Mouse (Mus musculus) hindbrain, embryonic 14.5 days (tissue): ENCODE data around the gene Atp5j. TPM values are rescaled to one million over a fixed set of nuclear protein-coding genes. Genes with fewer than 3 reads are reported as not detected.

Source experiments
- ATAC-seq: fragments of 200-750 bp; cut with Nextera tagmentation; 2 replicates; pipeline ENCODE4 v1.8.0; 2017; ENCODE audit warnings: moderate number of reproducible peaks, mild to moderate bottlenecking, moderate TSS enrichment, moderate library complexity; ENCODE audit not compliant: low FRiP score
- DNase-seq: peaks from one replicate; pipeline ENCODE4 v3.0.0-alpha.2; 2015; ENCODE audit warnings: low spot score
- H3K27ac ChIP-seq: fragments of 300-500 bp; sonication (generic); 2 replicates; pipeline ENCODE4 v1.5.1; 2014; ENCODE audit warnings: mild to moderate bottlenecking, moderate library complexity
- H3K27me3 ChIP-seq: fragments of 300-500 bp; sonication (generic); 2 replicates; pipeline ENCODE4 v1.6.1; 2014; ENCODE audit warnings: mild to moderate bottlenecking, low read length, mixed read lengths; ENCODE audit not compliant: control insufficient read depth, insufficient read depth
- H3K36me3 ChIP-seq: fragments of 300-500 bp; sonication (generic); replicated peaks from 2 replicates; pipeline ENCODE4 v1.6.1; 2014; ENCODE audit not compliant: control insufficient read depth, insufficient read depth
- H3K4me1 ChIP-seq: fragments of 300-500 bp; sonication (generic); replicated peaks from 2 replicates; pipeline ENCODE4 v1.6.1; 2014; ENCODE audit warnings: antibody characterized with exemption, low read length, mixed read lengths; ENCODE audit not compliant: control insufficient read depth, insufficient read depth
- H3K4me2 ChIP-seq: fragments of 300-500 bp; sonication (generic); replicated peaks from 2 replicates; pipeline ENCODE4 v1.6.1; 2014; ENCODE audit warnings: mild to moderate bottlenecking, moderate library complexity
- H3K4me3 ChIP-seq: fragments of 300-500 bp; sonication (generic); replicated peaks from 2 replicates; pipeline ENCODE4 v1.5.1; 2014; ENCODE audit warnings: mild to moderate bottlenecking, low read length
- H3K9ac ChIP-seq: fragments of 300-500 bp; sonication (generic); 2 replicates; pipeline ENCODE4 v1.6.1; 2014
- H3K9me3 ChIP-seq: fragments of 300-500 bp; sonication (generic); 2 replicates; pipeline ENCODE4 v1.6.1; 2016; ENCODE audit warnings: low read length; ENCODE audit not compliant: control insufficient read depth
- WGBS: fragments of 180-500 bp; shearing (Covaris S2); extraction: QIAGEN DNeasy Blood & Tissue Kit; methylation state at CpG from one replicate; pipeline ENCODE4 v1.1.7; 2014; 5-methylcytosine and 5-hydroxymethylcytosine counted together
- polyA plus RNA-seq: library from polyadenylated mRNA; unstranded; fragments of >200 nt; fragmentation: Nextera tagmentation; extraction: Ambion mirVana; gene quantifications from 2 replicates; pipeline ENCODE4 v1.2.1, GENCODE M21; 2014

Gene Atp5j
- polyA plus RNA-seq, 1 experiment from 2014 or later = 881 TPM

DNA sequence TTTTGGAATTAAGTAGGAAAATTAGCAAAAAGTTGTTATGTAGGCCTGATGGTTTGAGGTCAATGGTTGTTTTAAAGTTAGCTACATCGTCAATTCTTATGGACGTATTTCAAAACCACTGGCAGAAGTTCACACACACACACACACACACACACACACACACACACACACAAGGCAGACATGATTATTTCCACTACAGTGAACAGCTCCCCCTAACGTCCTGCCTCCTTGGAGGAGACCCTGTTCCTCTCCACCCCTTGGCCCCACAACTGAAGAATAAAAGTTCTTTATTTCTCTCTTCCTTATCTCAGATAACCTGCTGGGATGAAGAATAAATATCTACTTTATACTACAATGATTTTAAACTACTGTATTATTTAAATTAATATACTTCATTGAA is 40.1 kb downstream of the Atp5j start:
- Histone ChIP-seq H3K4me1 (no peaks in the 10 kb centered on the region), H3K36me3 (no peaks in the 10 kb centered on the region), H3K4me2 (no peak overlapping the region), H3K4me3 (no peak overlapping the region), H3K9me3 (no peaks in the 10 kb centered on the region), H3K27ac (no peak overlapping the region), H3K9ac (no peak overlapping the region), H3K27me3 (no peaks in the 10 kb centered on the region)
- DNase-seq (no peak), ATAC-seq (no peak)
- 62% methylated on average over 3 of the region's 3 CpGs for WGBS

DNA sequence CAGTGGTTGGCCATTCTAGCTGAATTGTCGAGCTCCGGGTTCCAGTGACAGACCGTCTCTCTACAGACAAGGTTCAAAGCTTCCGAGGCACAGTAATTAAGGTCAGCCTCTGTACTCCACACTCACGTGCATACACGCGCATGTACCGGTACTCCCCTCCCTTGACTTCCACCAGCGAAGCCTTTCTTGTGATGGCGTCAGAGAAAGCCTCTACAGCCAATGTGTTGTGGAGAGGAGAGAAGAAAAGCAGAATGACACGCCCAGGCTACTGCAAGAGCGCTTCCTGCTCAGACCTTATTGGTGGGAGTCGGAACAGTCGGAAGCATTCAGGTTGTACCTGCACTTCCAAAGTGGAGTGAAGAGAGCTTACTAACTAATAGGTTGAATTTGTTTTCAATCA is 42.0 kb downstream of the Atp5j start:
- no peak overlapping the region for H3K9ac ChIP-seq
- no peak overlapping the region for H3K27ac ChIP-seq
- DNase-seq (no peak), ATAC-seq (no peak)
- WGBS = 91% methylated on average over 14 of the region's 14 CpGs
- no peaks in the 10 kb centered on the region for H3K4me1 ChIP-seq
- no peaks in the 10 kb centered on the region for H3K36me3 ChIP-seq
- H3K4me2 ChIP-seq = no peak overlapping the region
- no peaks in the 10 kb centered on the region for H3K27me3 ChIP-seq
- H3K9me3 ChIP-seq = no peaks in the 10 kb centered on the region
- H3K4me3 ChIP-seq = no peak overlapping the region

DNA sequence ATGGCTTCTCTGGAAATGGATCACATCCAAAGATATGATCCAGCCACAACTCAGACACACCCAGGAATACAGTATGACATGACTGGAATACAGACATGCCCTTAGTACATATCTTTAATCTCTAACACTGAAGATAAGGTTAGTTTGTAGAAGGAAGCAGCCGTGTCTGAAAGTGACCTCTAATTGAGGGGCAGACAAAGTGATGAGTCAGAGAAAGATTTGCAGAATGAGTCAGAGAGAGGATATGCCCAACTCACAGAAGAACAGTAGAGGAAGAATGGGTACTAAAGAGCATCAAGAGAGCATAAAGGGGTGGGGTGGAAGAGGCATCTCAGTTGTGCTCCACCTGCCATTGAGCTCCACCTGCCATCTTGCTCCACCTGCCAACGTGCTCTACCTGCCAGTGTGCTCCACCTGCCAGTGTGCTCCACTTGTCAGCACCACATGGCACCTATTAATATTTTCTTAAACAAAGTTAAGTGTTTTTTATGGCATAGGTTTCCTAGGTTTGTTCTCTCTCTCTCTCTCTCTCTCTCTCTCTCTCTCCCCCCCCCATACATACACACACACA is 44.7 kb downstream of the Atp5j start:
- no peaks in the 10 kb centered on the region for H3K27me3 ChIP-seq
- H3K9me3 ChIP-seq = no peaks in the 10 kb centered on the region
- H3K4me3 ChIP-seq = no peak overlapping the region
- no peak overlapping the region for H3K4me2 ChIP-seq
- no peak for DNase-seq
- no peaks in the 10 kb centered on the region for H3K36me3 ChIP-seq
- no peaks in the 10 kb centered on the region for H3K4me1 ChIP-seq
- no peak for ATAC-seq
- no peak overlapping the region for H3K27ac ChIP-seq
- WGBS = 92% methylated on average over 2 of the region's 2 CpGs
- H3K9ac ChIP-seq = no peak overlapping the region

DNA sequence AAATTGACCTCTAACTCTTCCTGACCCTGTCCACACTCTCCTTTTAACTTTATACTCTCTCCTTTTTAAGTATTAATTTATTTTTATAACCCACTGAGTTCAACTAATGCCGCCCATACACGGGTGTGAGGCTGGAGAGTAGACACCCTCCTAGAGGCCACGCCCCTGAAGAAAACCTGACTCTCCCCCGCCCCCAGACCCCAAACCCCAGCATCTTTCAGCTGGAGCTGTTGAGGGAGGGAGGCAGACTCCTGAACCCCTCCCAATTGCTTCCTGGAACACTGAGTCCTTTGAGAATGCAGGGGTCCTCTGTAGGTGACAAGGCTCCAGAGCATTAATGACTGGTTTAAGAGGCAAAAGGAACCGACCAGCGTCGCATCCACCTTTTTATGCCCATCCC is 50.5 kb downstream of the Atp5j start:
- Histone ChIP-seq H3K27ac (no peak overlapping the region), H3K4me3 (no peak overlapping the region), H3K4me1 (no peaks in the 10 kb centered on the region), H3K9ac (no peak overlapping the region), H3K4me2 (no peak overlapping the region), H3K9me3 (no peaks in the 10 kb centered on the region), H3K36me3 (no peaks in the 10 kb centered on the region), H3K27me3 (no peaks in the 10 kb centered on the region)
- DNase-seq = no peak
- ATAC-seq = no peak
- 33% methylated on average over 7 of the region's 7 CpGs for WGBS

DNA sequence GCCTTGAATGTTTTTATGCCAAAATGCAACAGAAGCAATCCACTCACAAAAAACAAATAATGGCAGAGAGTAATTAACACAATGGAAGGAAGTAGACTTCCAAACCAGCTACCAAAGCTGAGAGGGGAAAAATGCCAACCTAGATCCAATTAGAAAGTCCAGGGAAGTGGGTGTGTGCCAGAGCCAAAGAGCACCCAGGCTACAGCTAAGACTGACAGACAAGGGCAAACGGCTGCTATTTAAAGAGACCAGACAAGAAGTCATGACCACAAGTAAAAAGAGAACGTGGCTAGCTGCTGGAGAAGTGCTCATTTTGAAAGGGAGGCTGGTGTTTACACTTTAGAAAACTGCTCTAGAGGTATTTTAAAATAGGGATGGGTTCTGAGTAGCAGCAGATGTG is 52.1 kb downstream of the Atp5j start:
- ATAC-seq (no peak), DNase-seq (no peak)
- H3K9me3 ChIP-seq = no peaks in the 10 kb centered on the region
- H3K4me1 ChIP-seq = no peaks in the 10 kb centered on the region
- no peak overlapping the region for H3K4me2 ChIP-seq
- WGBS = 67% methylated on average over 2 of the region's 2 CpGs
- no peak overlapping the region for H3K27ac ChIP-seq
- no peak overlapping the region for H3K9ac ChIP-seq
- H3K36me3 ChIP-seq = no peaks in the 10 kb centered on the region
- no peaks in the 10 kb centered on the region for H3K27me3 ChIP-seq
- H3K4me3 ChIP-seq = no peak overlapping the region

DNA sequence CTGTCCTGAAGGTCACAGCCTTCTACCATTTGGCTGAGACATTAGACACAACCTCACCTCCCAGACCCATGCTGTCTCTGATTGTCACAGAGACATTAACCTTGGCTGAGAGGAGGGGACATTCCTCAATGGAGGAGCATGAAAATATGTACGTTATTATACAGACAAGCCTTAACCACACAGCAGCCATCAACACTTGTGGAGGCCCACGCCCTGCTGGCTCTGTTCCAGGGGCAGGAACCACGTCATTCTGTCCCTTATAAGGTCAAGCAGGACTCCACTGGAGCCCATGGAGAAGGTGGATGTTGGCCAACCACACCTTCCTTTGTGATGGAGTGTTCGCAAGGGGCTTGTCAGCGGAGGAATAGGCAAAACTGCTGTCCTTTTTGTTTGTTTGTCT is 55.7 kb downstream of the Atp5j start:
- DNase-seq (no peak), ATAC-seq (no peak)
- H3K27ac ChIP-seq = no peak overlapping the region
- no peaks in the 10 kb centered on the region for H3K4me1 ChIP-seq
- WGBS = 89% methylated on average over 5 of the region's 5 CpGs
- H3K9me3 ChIP-seq = no peaks in the 10 kb centered on the region
- no peak overlapping the region for H3K4me3 ChIP-seq
- no peak overlapping the region for H3K4me2 ChIP-seq
- no peaks in the 10 kb centered on the region for H3K27me3 ChIP-seq
- no peak overlapping the region for H3K9ac ChIP-seq
- no peaks in the 10 kb centered on the region for H3K36me3 ChIP-seq

DNA sequence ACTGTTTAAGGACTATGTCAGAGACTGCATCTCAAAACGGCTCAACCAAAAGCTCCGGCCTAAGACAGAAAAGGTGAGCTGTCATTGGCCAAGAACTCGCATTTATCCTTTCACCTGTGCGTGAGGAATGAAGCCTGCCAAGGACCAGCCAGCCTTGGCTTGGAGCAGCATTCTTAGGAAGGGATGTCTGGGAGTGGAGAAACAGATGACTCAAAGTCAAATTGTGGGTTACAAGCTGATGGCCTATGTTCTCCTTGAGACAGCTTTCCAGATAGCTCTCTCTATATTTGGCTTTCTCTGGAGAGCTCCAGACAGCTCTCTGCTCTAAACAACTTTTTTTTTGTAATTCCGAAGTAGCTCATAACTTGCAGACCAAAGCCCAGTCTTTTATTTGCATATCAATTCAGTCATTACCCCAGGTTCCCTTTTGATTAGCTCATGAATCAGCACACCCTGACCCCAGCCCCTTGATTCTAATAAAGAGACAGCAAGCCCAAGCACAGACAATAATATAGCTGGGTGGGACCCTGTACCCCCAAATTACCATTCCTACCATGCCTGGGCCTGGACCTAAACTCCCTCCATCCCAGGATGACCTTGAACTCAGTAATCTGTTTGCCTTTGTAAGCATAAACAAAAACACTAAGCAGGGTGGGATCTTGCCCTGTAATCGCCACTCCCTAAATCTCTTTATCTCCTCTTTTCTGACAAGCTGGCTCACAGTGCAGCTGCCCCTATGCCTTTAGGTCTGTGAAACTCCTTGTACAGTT is 56.4 kb downstream of the Atp5j start:
- no peak overlapping the region for H3K4me3 ChIP-seq
- no peak overlapping the region for H3K27ac ChIP-seq
- no peak for DNase-seq
- WGBS = 86% methylated on average over 6 of the region's 6 CpGs
- no peaks in the 10 kb centered on the region for H3K4me1 ChIP-seq
- no peak overlapping the region for H3K9ac ChIP-seq
- no peak overlapping the region for H3K4me2 ChIP-seq
- no peaks in the 10 kb centered on the region for H3K27me3 ChIP-seq
- H3K36me3 ChIP-seq = no peaks in the 10 kb centered on the region
- H3K9me3 ChIP-seq = no peaks in the 10 kb centered on the region
- no peak for ATAC-seq

DNA sequence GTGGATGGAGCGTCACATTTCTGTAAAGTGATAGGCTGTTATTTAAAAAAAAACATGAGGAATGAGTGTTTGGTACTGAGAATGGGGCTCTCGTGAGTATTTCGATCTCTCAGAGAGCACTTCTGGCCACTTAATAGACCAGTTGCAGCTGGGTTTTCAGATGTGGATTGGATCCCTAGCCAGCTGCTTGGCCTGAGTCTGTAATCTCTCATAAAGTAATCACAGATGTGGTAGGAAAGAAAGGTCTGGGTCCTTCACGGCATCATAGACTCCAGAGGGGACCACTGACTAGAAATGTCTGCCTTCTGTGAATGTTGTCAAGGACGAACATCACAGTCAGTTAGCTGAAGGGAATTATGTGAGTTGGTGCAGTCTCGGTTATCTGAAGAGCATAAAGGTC is 57.0 kb downstream of the Atp5j start:
- Histone ChIP-seq H3K4me2 (no peak overlapping the region), H3K27ac (no peak overlapping the region), H3K4me3 (no peak overlapping the region), H3K4me1 (peaks cover 2% of the 10 kb centered on the region; the same call in 1 of the 2 replicates), H3K9ac (no peak overlapping the region), H3K27me3 (no peaks in the 10 kb centered on the region), H3K9me3 (no peaks in the 10 kb centered on the region), H3K36me3 (no peaks in the 10 kb centered on the region)
- ATAC-seq (no peak), DNase-seq (no peak)
- WGBS = 91% methylated on average over 6 of the region's 6 CpGs
